Mouse (Mus musculus): ENCODE measurements at regions not wholly inside any gene's neighbourhood (a gene's known extent, or its start where the extent isn't known, plus 50 kb on each side); places are given as distances from the start of the nearest gene placed in this dataset.
A peak's percentile ranks its signal among the peaks of the same experiment; 100 is the strongest.

GRCm38 (mm10) chr10:125743181-125743580 is 222.8 kb upstream of the Lrig3 start:
- H3K4me3 ChIP-seq, result no peak overlapping the region
- no peak for DNase-seq (ENCODE audit: low spot score)
- H3K27me3 ChIP-seq (ENCODE audit: low read depth, poor library complexity, severe bottlenecking), result no peaks in the 10 kb centered on the region
- 84% methylated on average over 6 of the region's 6 CpGs for WGBS
- H3K36me3 ChIP-seq, result no peaks in the 10 kb centered on the region
- H3K27ac ChIP-seq (replicated peaks), result no peak overlapping the region
- no peaks in the 10 kb centered on the region for H3K4me1 ChIP-seq
- H3K9me3 ChIP-seq (replicated peaks), result no peaks in the 10 kb centered on the region

- WGBS, result 76% methylated on average over 6 of the region's 6 CpGs
- Histone ChIP-seq H3K27me3 (ENCODE audit: low read depth, poor library complexity, severe bottlenecking) (no peaks in the 10 kb centered on the region), H3K4me3 (no peak overlapping the region), H3K27ac (replicated peaks) (no peak overlapping the region), H3K4me1 (no peaks in the 10 kb centered on the region), H3K9me3 (replicated peaks) (no peaks in the 10 kb centered on the region), H3K36me3 (no peaks in the 10 kb centered on the region)
- DNase-seq (ENCODE audit: low spot score), result no peak
These were observed 216.9 kb upstream of the Lrig3 start for GRCm38 (mm10) chr10:125749031-125749585.

- 84% methylated on average over 10 of the region's 10 CpGs for WGBS
- no peaks in the 10 kb centered on the region for H3K27me3 ChIP-seq (ENCODE audit: low read depth, poor library complexity, severe bottlenecking)
- no peak overlapping the region for H3K4me3 ChIP-seq
- no peaks in the 10 kb centered on the region for H3K4me1 ChIP-seq
- no peak for DNase-seq (ENCODE audit: low spot score)
- no peaks in the 10 kb centered on the region for H3K9me3 ChIP-seq (replicated peaks)
- no peaks in the 10 kb centered on the region for H3K36me3 ChIP-seq
- no peak overlapping the region for H3K27ac ChIP-seq (replicated peaks)
These were observed 213.3 kb upstream of the Lrig3 start for GRCm38 (mm10) chr10:125752506-125753218.

- Histone ChIP-seq H3K27me3 (ENCODE audit: low read depth, poor library complexity, severe bottlenecking) (no peaks in the 10 kb centered on the region), H3K4me1 (no peaks in the 10 kb centered on the region), H3K36me3 (no peaks in the 10 kb centered on the region), H3K27ac (replicated peaks) (no peak overlapping the region), H3K9me3 (replicated peaks) (peaks cover 11% of the 10 kb centered on the region), H3K4me3 (no peak overlapping the region)
- no peak for DNase-seq (ENCODE audit: low spot score)
- WGBS, result 91% methylated on average over 3 of the region's 3 CpGs
These were observed 206.8 kb upstream of the Lrig3 start for GRCm38 (mm10) chr10:125759171-125759570.

- H3K36me3 ChIP-seq, result no peaks in the 10 kb centered on the region
- H3K4me1 ChIP-seq, result no peaks in the 10 kb centered on the region
- no peak overlapping the region for H3K4me3 ChIP-seq
- H3K27ac ChIP-seq (replicated peaks), result no peak overlapping the region
- H3K27me3 ChIP-seq (ENCODE audit: low read depth, poor library complexity, severe bottlenecking), result no peaks in the 10 kb centered on the region
- DNase-seq (ENCODE audit: low spot score), result no peak
- 80% methylated on average over 16 of the region's 16 CpGs for WGBS
- peaks cover 11% of the 10 kb centered on the region for H3K9me3 ChIP-seq (replicated peaks)
These were observed 203.4 kb upstream of the Lrig3 start for GRCm38 (mm10) chr10:125762367-125763068.

GRCm38 (mm10) chr10:125764402-125765102 is 201.4 kb upstream of the Lrig3 start:
- Histone ChIP-seq H3K36me3 (no peaks in the 10 kb centered on the region), H3K9me3 (replicated peaks) (peaks cover 11% of the 10 kb centered on the region), H3K27ac (replicated peaks) (no peak overlapping the region), H3K27me3 (ENCODE audit: low read depth, poor library complexity, severe bottlenecking) (no peaks in the 10 kb centered on the region), H3K4me3 (no peak overlapping the region), H3K4me1 (no peaks in the 10 kb centered on the region)
- DNase-seq (ENCODE audit: low spot score), result peak; percentile 35
- 64% methylated on average over 10 of the region's 10 CpGs for WGBS

GRCm38 (mm10) chr10:125765103-125765820 is 200.7 kb upstream of the Lrig3 start:
- Histone ChIP-seq H3K4me1 (no peaks in the 10 kb centered on the region), H3K4me3 (no peak overlapping the region), H3K9me3 (replicated peaks) (peaks cover 11% of the 10 kb centered on the region), H3K36me3 (no peaks in the 10 kb centered on the region), H3K27me3 (ENCODE audit: low read depth, poor library complexity, severe bottlenecking) (no peaks in the 10 kb centered on the region), H3K27ac (replicated peaks) (no peak overlapping the region)
- DNase-seq (ENCODE audit: low spot score), result no peak
- WGBS, result 76% methylated on average over 10 of the region's 10 CpGs

GRCm38 (mm10) chr10:125768281-125768680 is 197.7 kb upstream of the Lrig3 start:
- peaks cover 6% of the 10 kb centered on the region; the same call in 1 of the 2 replicates for H3K4me1 ChIP-seq
- H3K4me3 ChIP-seq, result no peak overlapping the region
- no peaks in the 10 kb centered on the region for H3K36me3 ChIP-seq
- no peak for DNase-seq (ENCODE audit: low spot score)
- 83% methylated on average over 3 of the region's 3 CpGs for WGBS
- no peaks in the 10 kb centered on the region for H3K9me3 ChIP-seq (replicated peaks)
- no peak overlapping the region for H3K27ac ChIP-seq (replicated peaks)
- no peaks in the 10 kb centered on the region for H3K27me3 ChIP-seq (ENCODE audit: low read depth, poor library complexity, severe bottlenecking)

GRCm38 (mm10) chr10:125773541-125773940 is 192.4 kb upstream of the Lrig3 start:
- Histone ChIP-seq H3K27me3 (ENCODE audit: low read depth, poor library complexity, severe bottlenecking) (no peaks in the 10 kb centered on the region), H3K9me3 (replicated peaks) (no peaks in the 10 kb centered on the region), H3K36me3 (no peaks in the 10 kb centered on the region), H3K4me3 (no peak overlapping the region), H3K27ac (replicated peaks) (no peak overlapping the region), H3K4me1 (peaks cover 6% of the 10 kb centered on the region; the same call in 1 of the 2 replicates)
- no peak for DNase-seq (ENCODE audit: low spot score)
- 81% methylated on average over 7 of the region's 7 CpGs for WGBS

GRCm38 (mm10) chr10:125782486-125782885 is 183.5 kb upstream of the Lrig3 start:
- no peaks in the 10 kb centered on the region for H3K27me3 ChIP-seq (ENCODE audit: low read depth, poor library complexity, severe bottlenecking)
- no peak for DNase-seq (ENCODE audit: low spot score)
- no peak overlapping the region for H3K27ac ChIP-seq (replicated peaks)
- peaks cover 28% of the 10 kb centered on the region for H3K4me1 ChIP-seq
- 71% methylated on average over 6 of the region's 6 CpGs for WGBS
- H3K36me3 ChIP-seq, result no peaks in the 10 kb centered on the region
- no peak overlapping the region for H3K4me3 ChIP-seq
- no peaks in the 10 kb centered on the region for H3K9me3 ChIP-seq (replicated peaks)

- H3K27ac ChIP-seq (replicated peaks), result peak overlapping the region; percentile 88
- peak; percentile 44 for DNase-seq (ENCODE audit: low spot score)
- WGBS, result 34% methylated on average over 2 of the region's 2 CpGs
These were observed 181.1 kb upstream of the Lrig3 start for GRCm38 (mm10) chr10:125784896-125785295.

More at GRCm38 (mm10) chr10:125784896-125785295, 181.1 kb upstream of the Lrig3 start:
- H3K4me1 ChIP-seq, result peaks cover 36% of the 10 kb centered on the region
- H3K9me3 ChIP-seq (replicated peaks), result peaks cover 5% of the 10 kb centered on the region; the same call in 1 of the 2 replicates
- H3K27me3 ChIP-seq (ENCODE audit: low read depth, poor library complexity, severe bottlenecking), result no peaks in the 10 kb centered on the region
- H3K36me3 ChIP-seq, result no peaks in the 10 kb centered on the region
- no peak overlapping the region for H3K4me3 ChIP-seq
